16 mouse cellular contexts compared by ENCODE assay signal in the genomic region with DNA sequence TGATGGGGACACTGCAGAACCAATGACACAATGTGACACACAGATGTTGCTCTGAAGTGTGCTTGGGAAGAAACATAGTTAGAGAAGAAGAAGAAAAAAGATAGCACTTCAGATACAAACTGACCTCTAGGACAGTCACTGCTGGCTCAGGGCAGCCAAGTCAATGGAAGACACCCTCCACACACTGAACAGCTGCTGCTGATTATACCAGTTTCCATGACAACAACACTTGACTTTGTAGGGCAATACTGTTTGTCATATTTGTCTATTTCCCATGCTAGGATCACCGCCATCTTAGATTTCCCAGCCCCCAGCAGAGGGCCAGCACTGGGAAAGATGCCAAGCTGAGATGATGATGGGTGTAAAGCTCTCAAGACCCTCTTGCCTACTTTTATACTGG. TPM values are rescaled to one million over a fixed set of nuclear protein-coding genes. Genes with fewer than 3 reads are reported as not detected.
DNase-seq lines count a peak whose midpoint lies in the region; ATAC-seq and TF ChIP-seq lines count a peak whose summit lies in the region.
"Had no signal": no experiment of that assay in that cellular context is flagged by ENCODE, and none has a peak within 500 bp of the region (broad histone marks: within the 10 kb centered on the region; RNA-seq: fewer than 3 reads in every experiment).

No protein-coding gene starts in this region.

- no peak overlapping the region for H3K27ac ChIP-seq in hindbrain, embryonic 16.5 days (ENCODE audit: low read depth, low read length)
- H3K27ac ChIP-seq in hindbrain, embryonic 14.5 days: no peak overlapping the region
- no peak overlapping the region for H3K27ac ChIP-seq in midbrain, embryonic 16.5 days (ENCODE audit: low read length)
- H3K27ac ChIP-seq in midbrain, embryonic 10.5 days (replicated peaks): no peak overlapping the region
- H3K27ac ChIP-seq in stomach, postnatal 0 days (replicated peaks): peak overlapping the region; percentile 45
- H3K27ac ChIP-seq: embryonic facial prominence, embryonic 13.5 days; liver, embryonic 14.5 days had no signal

- peak; percentile 55; the same call in 1 of the 2 replicates for ATAC-seq in hindbrain, embryonic 16.5 days
- ATAC-seq in hindbrain, embryonic 14.5 days (ENCODE audit: low FRiP score): no peak
- 0 out of 2 replicates have a peak, but pooled peaks have one; percentile 34 for ATAC-seq in midbrain, embryonic 16.5 days
- ATAC-seq in stomach, postnatal 0 days (ENCODE audit: low FRiP score, low TSS enrichment): no peak

- peak; percentile 38 for DNase-seq in embryo, embryonic 10.5 days (ENCODE audit: low spot score)
- no peak for DNase-seq in embryo, embryonic 11 days
- DNase-seq in hindbrain, embryonic 14.5 days (ENCODE audit: low spot score): no peak
- no peak for DNase-seq in midbrain, embryonic 10.5 days (ENCODE audit: low spot score)
- no peak for DNase-seq in stomach, postnatal 0 days (ENCODE audit: low spot score)
- no peak for DNase-seq in urinary bladder, postnatal 14 days (ENCODE audit: low spot score)
- DNase-seq: adrenal gland, postnatal 36 days; cerebellum, adult 18-20 months; kidney, adult 11 months; layer of hippocampus, adult 9-11 months; right cerebral cortex, postnatal 4 days had no signal

- no peak for TF ChIP-seq CTCF in stomach, postnatal 0 days (IDR thresholded peaks at IDR 0.05; ENCODE audit: low read depth)

- H3K4me2 ChIP-seq in hindbrain, embryonic 16.5 days (ENCODE audit: low read length): no peak overlapping the region
- no peak overlapping the region for H3K4me2 ChIP-seq in hindbrain, embryonic 14.5 days (replicated peaks)
- H3K4me2 ChIP-seq in midbrain, embryonic 16.5 days (ENCODE audit: low read length): no peak overlapping the region
- H3K4me2 ChIP-seq in stomach, postnatal 0 days (replicated peaks; ENCODE audit: low read depth): no peak overlapping the region
- H3K4me2 ChIP-seq: embryonic facial prominence, embryonic 13.5 days; stomach, embryonic 15.5 days had no signal

- H3K27me3 ChIP-seq in hindbrain, embryonic 16.5 days (replicated peaks; ENCODE audit: control insufficient read depth, insufficient read depth, low read length): no peaks in the 10 kb centered on the region
- H3K27me3 ChIP-seq in hindbrain, embryonic 14.5 days (ENCODE audit: control insufficient read depth, insufficient read depth, low read length): no peaks in the 10 kb centered on the region
- no peaks in the 10 kb centered on the region for H3K27me3 ChIP-seq in midbrain, embryonic 16.5 days (ENCODE audit: control insufficient read depth, insufficient read depth, low read depth, low read length)
- no peaks in the 10 kb centered on the region for H3K27me3 ChIP-seq in midbrain, embryonic 10.5 days (ENCODE audit: low read depth, poor library complexity, severe bottlenecking)
- H3K27me3 ChIP-seq in stomach, postnatal 0 days (ENCODE audit: control insufficient read depth, insufficient read depth, low read length): no peaks in the 10 kb centered on the region
- H3K27me3 ChIP-seq: embryonic facial prominence, embryonic 13.5 days; stomach, embryonic 15.5 days had no signal

- no peaks in the 10 kb centered on the region for H3K36me3 ChIP-seq in hindbrain, embryonic 16.5 days (ENCODE audit: control insufficient read depth, insufficient read depth, low read length)
- no peaks in the 10 kb centered on the region for H3K36me3 ChIP-seq in hindbrain, embryonic 14.5 days (replicated peaks; ENCODE audit: control insufficient read depth, insufficient read depth)
- no peaks in the 10 kb centered on the region for H3K36me3 ChIP-seq in midbrain, embryonic 16.5 days (ENCODE audit: control insufficient read depth, insufficient read depth, low read length)
- H3K36me3 ChIP-seq in midbrain, embryonic 10.5 days: no peaks in the 10 kb centered on the region
- no peaks in the 10 kb centered on the region for H3K36me3 ChIP-seq in stomach, postnatal 0 days (ENCODE audit: control insufficient read depth, insufficient read depth, low read length)
- H3K36me3 ChIP-seq: embryonic facial prominence, embryonic 13.5 days; stomach, embryonic 15.5 days had no signal

- no peak for TF ChIP-seq EP300 in stomach, postnatal 0 days (optimal IDR thresholded peaks at IDR 0.05)

- no peak overlapping the region for H3K4me3 ChIP-seq in hindbrain, embryonic 16.5 days (ENCODE audit: low read length)
- H3K4me3 ChIP-seq in hindbrain, embryonic 14.5 days (replicated peaks; ENCODE audit: low read length): no peak overlapping the region
- H3K4me3 ChIP-seq in midbrain, embryonic 16.5 days (ENCODE audit: low read depth, low read length): no peak overlapping the region
- no peak overlapping the region for H3K4me3 ChIP-seq in midbrain, embryonic 10.5 days
- H3K4me3 ChIP-seq in stomach, postnatal 0 days (ENCODE audit: low read depth, low read length): no peak overlapping the region
- H3K4me3 ChIP-seq: embryonic facial prominence, embryonic 13.5 days; stomach, embryonic 15.5 days had no signal

- peaks cover 4% of the 10 kb centered on the region for H3K4me1 ChIP-seq in hindbrain, embryonic 16.5 days (ENCODE audit: control insufficient read depth, insufficient read depth, low read depth, low read length)
- no peaks in the 10 kb centered on the region for H3K4me1 ChIP-seq in hindbrain, embryonic 14.5 days (replicated peaks; ENCODE audit: control insufficient read depth, insufficient read depth, low read length)
- peaks cover 7% of the 10 kb centered on the region; the same call in 1 of the 2 replicates for H3K4me1 ChIP-seq in midbrain, embryonic 16.5 days (ENCODE audit: control insufficient read depth, insufficient read depth, low read length)
- peaks cover 8% of the 10 kb centered on the region; the same call in 1 of the 2 replicates for H3K4me1 ChIP-seq in midbrain, embryonic 10.5 days
- H3K4me1 ChIP-seq in stomach, postnatal 0 days (replicated peaks; ENCODE audit: control insufficient read depth, insufficient read depth): 0 out of 2 replicates have a peak, but pooled peaks cover 3% of the 10 kb centered on the region
- H3K4me1 ChIP-seq: stomach, embryonic 15.5 days had no signal

- 61% methylated on average over 1 of the region's 1 CpGs for WGBS in hindbrain, embryonic 16.5 days
- WGBS in hindbrain, embryonic 14.5 days: 54% methylated on average over 1 of the region's 1 CpGs
- WGBS in midbrain, embryonic 16.5 days: 62% methylated on average over 1 of the region's 1 CpGs
- 87% methylated on average over 1 of the region's 1 CpGs for WGBS in midbrain, embryonic 10.5 days
- WGBS in stomach, postnatal 0 days: 68% methylated on average over 1 of the region's 1 CpGs

- no peak overlapping the region for H3K9ac ChIP-seq in hindbrain, embryonic 16.5 days (ENCODE audit: low read depth, low read length)
- no peak overlapping the region for H3K9ac ChIP-seq in hindbrain, embryonic 14.5 days
- H3K9ac ChIP-seq in midbrain, embryonic 16.5 days (ENCODE audit: low read depth, low read length): no peak overlapping the region
- no peak overlapping the region for H3K9ac ChIP-seq in stomach, postnatal 0 days (ENCODE audit: low read length)
- H3K9ac ChIP-seq: embryonic facial prominence, embryonic 13.5 days; liver, embryonic 14.5 days; stomach, embryonic 15.5 days had no signal

- no peaks in the 10 kb centered on the region for H3K9me3 ChIP-seq in hindbrain, embryonic 16.5 days (ENCODE audit: control insufficient read depth, low read length)
- H3K9me3 ChIP-seq in hindbrain, embryonic 14.5 days (ENCODE audit: control insufficient read depth, low read length): no peaks in the 10 kb centered on the region
- no peaks in the 10 kb centered on the region for H3K9me3 ChIP-seq in midbrain, embryonic 16.5 days (replicated peaks; ENCODE audit: control insufficient read depth, low read length, poor library complexity, severe bottlenecking)
- no peaks in the 10 kb centered on the region for H3K9me3 ChIP-seq in midbrain, embryonic 10.5 days (replicated peaks)
- H3K9me3 ChIP-seq in stomach, postnatal 0 days (ENCODE audit: control insufficient read depth, low read length): no peaks in the 10 kb centered on the region
- H3K9me3 ChIP-seq: embryonic facial prominence, embryonic 13.5 days; stomach, embryonic 15.5 days had no signal

RNA-seq across cellular contexts. Expression of a gene that starts 22.7 kb away (rescaled TPM):
- 5.8 and 6.8 TPM in 2 replicates for polyA plus RNA-seq in hindbrain, embryonic 16.5 days (2015; fragmentation: Nextera tagmentation; extraction: Ambion mirVana)
- 11.7 and 12.6 TPM in 2 replicates for polyA plus RNA-seq in hindbrain, embryonic 14.5 days (2014; fragmentation: Nextera tagmentation; extraction: Ambion mirVana)
- 7.0 and 7.5 TPM in 2 replicates for polyA plus RNA-seq in midbrain, embryonic 16.5 days (2015; fragmentation: Nextera tagmentation; extraction: Ambion mirVana)
- polyA plus RNA-seq in midbrain, embryonic 10.5 days (2016; fragmentation: Nextera tagmentation; extraction: Ambion mirVana): 2.9 and 3.3 TPM in 2 replicates
- 0.65 and 0.95 TPM in 2 replicates for polyA plus RNA-seq in stomach, postnatal 0 days (2015; fragmentation: Nextera tagmentation; extraction: Ambion mirVana)

Comparison
In these comparisons a context has a peak if more than half of its experiments do, and no peak if none do; other contexts are left out.
1. ATAC-seq: peak in hindbrain, embryonic 16.5 days (single experiment) and midbrain, embryonic 16.5 days (single experiment); none in hindbrain, embryonic 14.5 days (single experiment) and stomach, postnatal 0 days (single experiment).